Mouse (Mus musculus): ENCODE measurements around the gene Cldn22. TPM values are rescaled to one million over a fixed set of nuclear protein-coding genes. Genes with fewer than 3 reads are reported as not detected.

Cldn22 gene
- polyA plus RNA-seq (2014; fragmentation: Illumina TruSeq; extraction: RNeasy Lipid Tissue Mini Kit (QIAGEN cat#74804); ENCODE audit: low read depth, low replicate concordance), result not detected

DNA sequence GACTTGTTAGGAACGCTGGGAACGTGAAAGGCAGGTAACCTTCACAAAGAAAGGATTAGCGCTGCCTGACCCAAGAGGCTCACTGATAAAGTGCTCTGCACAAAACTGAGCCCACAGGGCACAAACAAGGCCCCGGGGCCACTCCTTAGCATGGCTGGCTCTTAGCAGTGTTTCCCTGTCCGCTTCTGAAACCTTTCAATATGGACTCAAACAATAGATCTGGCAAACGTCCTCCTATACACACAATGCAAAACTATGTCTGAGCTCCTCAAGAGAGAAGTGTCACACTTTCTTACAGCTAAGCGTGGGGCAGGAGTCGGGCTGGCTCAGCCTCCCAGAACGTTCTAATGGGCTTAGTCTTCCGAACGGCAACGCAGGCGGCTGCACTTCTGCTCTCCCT lies at the start of gene Cldn22:
Cldn22 (plus strand) TSS at position 301 of the 400 bp plus-strand sequence.

DNA sequence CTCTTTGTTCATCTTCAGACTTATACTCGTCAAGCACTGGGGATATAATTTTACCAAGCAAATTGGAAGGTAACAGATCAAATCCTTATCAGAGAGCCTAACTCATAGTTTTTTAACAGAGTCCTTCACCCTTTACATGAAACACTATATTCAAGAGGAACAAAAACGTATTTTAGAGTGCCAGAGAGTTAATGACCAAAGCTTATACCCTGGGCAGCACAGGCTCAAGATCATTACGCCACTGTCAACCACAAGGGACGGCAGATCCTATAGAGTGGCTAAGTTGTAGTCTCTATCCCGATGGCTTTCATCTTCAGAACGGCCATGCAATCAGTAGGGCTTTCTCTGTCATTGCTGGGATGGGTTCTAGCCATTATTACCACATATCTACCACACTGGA lies 2.4 kb upstream of the Cldn22 start, which contains the start of gene Cldn24:
Cldn24 (plus strand) TSS at position 301 of the 400 bp plus-strand sequence.

Other genes with a start within 250 kb of the Cldn22 start
- 13.2 TPM for gene Ing2, start 148.9 kb upstream of the Cldn22 start, polyA plus RNA-seq (2014; fragmentation: Illumina TruSeq; extraction: RNeasy Lipid Tissue Mini Kit (QIAGEN cat#74804); ENCODE audit: low read depth, low replicate concordance)
- 32.4 TPM for gene Cdkn2aip, start 110.5 kb upstream of the Cldn22 start, polyA plus RNA-seq (2014; fragmentation: Illumina TruSeq; extraction: RNeasy Lipid Tissue Mini Kit (QIAGEN cat#74804); ENCODE audit: low read depth, low replicate concordance)
- gene Cldn24, start 2.3 kb upstream of the Cldn22 start, polyA plus RNA-seq (2014; fragmentation: Illumina TruSeq; extraction: RNeasy Lipid Tissue Mini Kit (QIAGEN cat#74804); ENCODE audit: low read depth, low replicate concordance), result not detected
- 12.8 TPM for gene Wwc2, start 166.4 kb downstream of the Cldn22 start, polyA plus RNA-seq (2014; fragmentation: Illumina TruSeq; extraction: RNeasy Lipid Tissue Mini Kit (QIAGEN cat#74804); ENCODE audit: low read depth, low replicate concordance)